Mouse (Mus musculus) kidney, postnatal 0 days (tissue): ENCODE results near the gene Myo18b. TPM values are rescaled to one million over a fixed set of nuclear protein-coding genes. Genes with fewer than 3 reads are reported as not detected.

Experiments
- ATAC-seq: fragments of 200-750 bp; cut with Nextera tagmentation; replicated peaks from 2 replicates; pipeline ENCODE4 v1.8.0; 2017; ENCODE audit warnings: low read depth, moderate number of reproducible peaks, moderate TSS enrichment, moderate library complexity; ENCODE audit not compliant: low FRiP score
- DNase-seq: peaks from one replicate; pipeline ENCODE4 v3.0.0-alpha.2; 2016; ENCODE audit warnings: low spot score
- H3K27ac ChIP-seq: fragments of 300-500 bp; sonication (generic); 2 replicates; pipeline ENCODE4 v1.5.1; 2014; ENCODE audit warnings: mild to moderate bottlenecking
- H3K27me3 ChIP-seq: fragments of 300-500 bp; sonication (generic); 2 replicates; pipeline ENCODE4 v1.6.1; 2014; ENCODE audit warnings: low read length, mixed read lengths; ENCODE audit not compliant: insufficient read depth
- H3K36me3 ChIP-seq: fragments of 300-500 bp; sonication (generic); 2 replicates; pipeline ENCODE4 v1.6.1; 2014; ENCODE audit warnings: low read length, mixed read lengths; ENCODE audit not compliant: insufficient read depth
- H3K4me1 ChIP-seq: fragments of 300-500 bp; sonication (generic); replicated peaks from 2 replicates; pipeline ENCODE4 v1.6.1; 2014; ENCODE audit warnings: antibody characterized with exemption, low read length, mixed read lengths; ENCODE audit not compliant: insufficient read depth
- H3K4me2 ChIP-seq: fragments of 300-500 bp; sonication (generic); 2 replicates; pipeline ENCODE4 v1.6.1; 2014; ENCODE audit warnings: mild to moderate bottlenecking, low read length, moderate library complexity, mixed read lengths
- H3K4me3 ChIP-seq: fragments of 300-500 bp; sonication (generic); replicated peaks from 2 replicates; pipeline ENCODE4 v1.5.1; 2014; ENCODE audit warnings: low read depth, low read length
- H3K9ac ChIP-seq: fragments of 300-500 bp; sonication (generic); 2 replicates; pipeline ENCODE4 v1.6.1; 2014; ENCODE audit warnings: low read depth, low read length
- H3K9me3 ChIP-seq: fragments of 300-500 bp; sonication (generic); replicated peaks from 2 replicates; pipeline ENCODE4 v1.6.1; 2016; ENCODE audit warnings: low read length, inconsistent platforms, mixed read lengths
- CTCF ChIP-seq: IDR thresholded peaks from 2 replicates; pipeline ENCODE4 v1.5.1; 2016; ENCODE audit warnings: antibody characterized with exemption, low read depth, mild to moderate bottlenecking, moderate library complexity
- WGBS: fragments of 180-500 bp; shearing (Covaris S2); extraction: QIAGEN DNeasy Blood & Tissue Kit; methylation state at CpG from one replicate; pipeline ENCODE4 v1.1.7; 2014; 5-methylcytosine and 5-hydroxymethylcytosine counted together
- polyA plus RNA-seq: library from polyadenylated mRNA; unstranded; fragments of >200 nt; fragmentation: Nextera tagmentation; extraction: Ambion mirVana; gene quantifications from 2 replicates; pipeline ENCODE4 v1.2.1, GENCODE M21; 2015

Myo18b gene
- polyA plus RNA-seq, 1 experiment from 2014 or later, result 0.13 TPM

DNA sequence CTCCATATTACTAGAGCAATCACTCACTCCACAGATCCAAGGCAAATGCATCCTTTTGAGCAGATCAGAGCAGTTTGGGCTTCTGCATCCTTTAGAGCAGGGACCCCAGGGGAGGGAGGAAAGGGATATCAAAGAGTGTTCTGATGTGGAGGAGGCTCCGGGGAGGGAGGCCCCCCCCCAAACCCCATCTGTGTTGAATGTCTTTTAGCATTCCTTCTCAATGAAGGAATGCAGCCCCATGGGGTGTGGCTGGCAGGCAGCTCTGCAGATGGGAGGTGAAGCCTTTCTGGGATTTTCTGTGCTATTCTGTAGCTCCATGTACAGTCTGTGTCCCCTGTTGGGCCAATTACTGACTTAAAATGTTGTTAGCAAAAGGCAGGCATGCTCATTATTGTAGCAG, 232.5 kb downstream of the Myo18b start:
- no peak overlapping the region for H3K4me2 ChIP-seq
- H3K27ac ChIP-seq, result no peak overlapping the region
- H3K36me3 ChIP-seq, result no peaks in the 10 kb centered on the region
- WGBS, result 7% methylated on average over 1 of the region's 1 CpGs
- no peaks in the 10 kb centered on the region for H3K27me3 ChIP-seq
- ATAC-seq (no peak), DNase-seq (no peak)
- no peak overlapping the region for H3K9ac ChIP-seq
- TF ChIP-seq CTCF, result no peak
- no peaks in the 10 kb centered on the region for H3K4me1 ChIP-seq
- H3K4me3 ChIP-seq, result no peak overlapping the region
- H3K9me3 ChIP-seq, result no peaks in the 10 kb centered on the region

GRCm38 (mm10) chr5:112660924-112661431, 235.2 kb downstream of the Myo18b start:
- Histone ChIP-seq H3K27ac (no peak overlapping the region), H3K4me3 (no peak overlapping the region), H3K27me3 (no peaks in the 10 kb centered on the region), H3K9ac (no peak overlapping the region), H3K36me3 (no peaks in the 10 kb centered on the region), H3K9me3 (no peaks in the 10 kb centered on the region), H3K4me1 (no peaks in the 10 kb centered on the region), H3K4me2 (no peak overlapping the region)
- ATAC-seq (no peak), DNase-seq (peak; percentile 35)
- peak; percentile 48 for TF ChIP-seq CTCF
- WGBS, result 29% methylated on average over 10 of the region's 10 CpGs

- Histone ChIP-seq H3K4me3 (no peak overlapping the region), H3K27me3 (no peaks in the 10 kb centered on the region; the same call in 1 of the 2 replicates), H3K27ac (no peak overlapping the region), H3K9ac (no peak overlapping the region), H3K36me3 (no peaks in the 10 kb centered on the region), H3K4me2 (no peak overlapping the region), H3K9me3 (no peaks in the 10 kb centered on the region), H3K4me1 (no peaks in the 10 kb centered on the region; the same call in 1 of the 2 replicates)
- ATAC-seq, result no peak
- no peak for TF ChIP-seq CTCF
- WGBS, result 18% methylated on average over 4 of the region's 4 CpGs
- DNase-seq, result no peak
Measured at GRCm38 (mm10) chr5:112659295-112659694, 236.9 kb downstream of the Myo18b start.

DNA sequence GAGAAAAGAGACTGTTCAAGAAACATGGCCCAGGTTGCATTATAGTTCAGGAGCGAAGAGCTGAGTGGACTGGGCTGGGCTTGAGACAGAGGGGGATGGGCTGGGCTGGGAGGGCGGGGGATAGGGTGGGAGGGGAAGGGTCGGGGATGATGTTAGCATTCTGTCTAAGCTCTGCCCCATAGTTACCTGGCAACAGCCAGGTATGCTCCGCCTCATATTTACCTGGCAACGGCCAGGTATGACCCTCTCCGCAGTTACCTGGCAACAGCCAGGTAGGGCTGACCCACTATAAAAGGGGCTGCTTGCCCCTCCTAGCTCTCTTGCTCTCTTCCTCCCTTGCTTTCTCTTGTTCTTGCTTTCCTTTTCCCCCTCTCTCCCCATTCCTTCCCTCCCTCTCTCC, 239.4 kb downstream of the Myo18b start:
- Histone ChIP-seq H3K36me3 (no peaks in the 10 kb centered on the region), H3K27ac (no peak overlapping the region), H3K4me3 (no peak overlapping the region), H3K9me3 (no peaks in the 10 kb centered on the region), H3K27me3 (no peaks in the 10 kb centered on the region; the same call in 1 of the 2 replicates), H3K4me1 (no peaks in the 10 kb centered on the region; the same call in 1 of the 2 replicates), H3K4me2 (no peak overlapping the region), H3K9ac (no peak overlapping the region)
- DNase-seq (no peak), ATAC-seq (no peak)
- no peak for TF ChIP-seq CTCF
- WGBS, result 11% methylated on average over 6 of the region's 6 CpGs

DNA sequence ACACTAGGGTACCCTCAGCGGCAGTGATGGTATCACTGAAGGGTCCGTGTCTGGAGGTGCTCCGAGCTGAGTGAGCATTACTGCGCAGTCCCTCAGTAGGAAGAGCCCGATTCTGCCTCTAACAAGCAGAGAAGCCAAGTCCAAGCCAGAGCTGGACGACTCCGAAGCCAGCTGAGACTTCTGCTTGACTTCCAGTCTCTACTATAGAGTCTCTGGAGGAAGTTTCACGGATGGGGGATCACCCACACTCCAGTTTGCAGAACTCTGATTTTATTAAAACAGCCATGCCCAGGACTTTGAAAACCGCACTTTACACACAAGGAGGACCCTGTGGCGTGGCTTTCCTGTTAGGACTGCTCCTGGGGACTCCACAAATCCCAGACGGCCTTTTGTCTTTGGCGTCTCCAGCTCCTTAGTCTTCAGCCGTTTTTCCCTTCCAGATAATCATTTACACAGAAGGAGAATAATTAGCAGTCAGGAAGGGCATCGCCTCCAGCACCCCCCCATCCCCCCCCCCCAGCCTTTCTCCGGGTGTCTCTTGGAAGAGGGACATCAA, 240.1 kb downstream of the Myo18b start:
- 1% methylated on average over 15 of the region's 15 CpGs for WGBS
- no peak for TF ChIP-seq CTCF
- Histone ChIP-seq H3K27me3 (no peaks in the 10 kb centered on the region; the same call in 1 of the 2 replicates), H3K9ac (no peak overlapping the region), H3K4me1 (no peaks in the 10 kb centered on the region; the same call in 1 of the 2 replicates), H3K27ac (no peak overlapping the region), H3K4me3 (no peak overlapping the region), H3K36me3 (no peaks in the 10 kb centered on the region), H3K4me2 (peak overlapping the region; percentile 36), H3K9me3 (no peaks in the 10 kb centered on the region)
- ATAC-seq (no peak), DNase-seq (no peak)

GRCm38 (mm10) chr5:112655529-112655928, 240.6 kb downstream of the Myo18b start:
- no peak for TF ChIP-seq CTCF
- ATAC-seq, result no peak

More at GRCm38 (mm10) chr5:112655529-112655928, 240.6 kb downstream of the Myo18b start:
- Histone ChIP-seq H3K27me3 (no peaks in the 10 kb centered on the region; the same call in 1 of the 2 replicates), H3K4me2 (peak overlapping the region; percentile 36), H3K27ac (no peak overlapping the region), H3K36me3 (no peaks in the 10 kb centered on the region), H3K9me3 (no peaks in the 10 kb centered on the region), H3K4me3 (no peak overlapping the region), H3K4me1 (no peaks in the 10 kb centered on the region; the same call in 1 of the 2 replicates), H3K9ac (no peak overlapping the region)
- WGBS, result 1% methylated on average over 14 of the region's 14 CpGs
- no peak for DNase-seq
